Mouse (Mus musculus): ENCODE data around the gene Tmem200b. TPM values are rescaled to one million over a fixed set of nuclear protein-coding genes. Genes with fewer than 3 reads are reported as not detected.

Tmem200b gene
- polyA plus RNA-seq, 1 experiment, result not detected

GRCm38 (mm10) chr4:131888564-131888963, 33.0 kb upstream of the Tmem200b start:
- H3K9ac ChIP-seq (ENCODE audit: low read depth, poor library complexity, severe bottlenecking), result no peak overlapping the region
- TF ChIP-seq CTCF (IDR thresholded peaks at IDR 0.05; ENCODE audit: low read depth, low read length) (no peak), EP300 (IDR thresholded peaks at IDR 0.05; ENCODE audit: insufficient read depth, low read depth, low read length) (no peak), POLR2A (IDR thresholded peaks at IDR 0.05; ENCODE audit: insufficient read depth, low read length) (no peak)

DNA sequence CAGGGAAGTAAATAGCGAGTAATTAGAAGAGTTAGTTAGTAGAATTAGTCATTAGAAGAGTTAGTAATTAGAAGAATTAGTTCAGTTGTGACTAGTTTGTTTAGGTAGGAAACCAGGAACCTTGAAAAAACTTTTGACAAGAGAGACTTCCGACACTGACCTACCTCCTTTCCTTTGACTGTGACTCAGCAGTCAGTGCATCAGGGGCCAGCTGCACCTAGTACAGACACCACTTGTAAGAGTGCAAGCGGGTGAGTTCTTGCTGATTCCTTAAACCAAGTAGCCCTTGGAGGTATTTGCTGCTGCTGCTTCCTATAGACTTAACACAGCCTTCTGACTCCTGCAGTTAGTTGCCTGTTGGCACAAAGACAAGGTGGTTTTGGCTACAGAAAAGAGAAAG, 30.9 kb upstream of the Tmem200b start:
- no peak overlapping the region for H3K27ac ChIP-seq (ENCODE audit: insufficient read depth, low read length)
- H3K27me3 ChIP-seq (ENCODE audit: control insufficient read depth, insufficient read depth, low read length, poor library complexity, severe bottlenecking), result no peaks in the 10 kb centered on the region
- no peak for TF ChIP-seq CTCF (IDR thresholded peaks at IDR 0.05; ENCODE audit: low read depth, low read length)
- TF ChIP-seq EP300 (IDR thresholded peaks at IDR 0.05; ENCODE audit: insufficient read depth, low read depth, low read length), result no peak
- no peak for TF ChIP-seq POLR2A (IDR thresholded peaks at IDR 0.05; ENCODE audit: insufficient read depth, low read length)
- no peaks in the 10 kb centered on the region for H3K4me1 ChIP-seq (ENCODE audit: control insufficient read depth, insufficient read depth, low read length)
- no peaks in the 10 kb centered on the region for H3K9me3 ChIP-seq (replicated peaks; ENCODE audit: control insufficient read depth, insufficient read depth, low read length, poor library complexity, severe bottlenecking)
- H3K36me3 ChIP-seq (ENCODE audit: control insufficient read depth, insufficient read depth, low read length, poor library complexity, severe bottlenecking), result peaks cover 35% of the 10 kb centered on the region
- no peak overlapping the region for H3K4me3 ChIP-seq (ENCODE audit: low read depth, low read length)
- H3K9ac ChIP-seq (ENCODE audit: low read depth, poor library complexity, severe bottlenecking), result no peak overlapping the region

More at GRCm38 (mm10) chr4:131888564-131888963, 33.0 kb upstream of the Tmem200b start:
- no peak overlapping the region for H3K4me3 ChIP-seq (ENCODE audit: low read depth, low read length)
- no peak overlapping the region for H3K27ac ChIP-seq (ENCODE audit: insufficient read depth, low read length)
- no peaks in the 10 kb centered on the region for H3K9me3 ChIP-seq (replicated peaks; ENCODE audit: control insufficient read depth, insufficient read depth, low read length, poor library complexity, severe bottlenecking)
- no peaks in the 10 kb centered on the region for H3K4me1 ChIP-seq (ENCODE audit: control insufficient read depth, insufficient read depth, low read length)
- no peaks in the 10 kb centered on the region for H3K27me3 ChIP-seq (ENCODE audit: control insufficient read depth, insufficient read depth, low read length, poor library complexity, severe bottlenecking)
- H3K36me3 ChIP-seq (ENCODE audit: control insufficient read depth, insufficient read depth, low read length, poor library complexity, severe bottlenecking), result peaks cover 30% of the 10 kb centered on the region

DNA sequence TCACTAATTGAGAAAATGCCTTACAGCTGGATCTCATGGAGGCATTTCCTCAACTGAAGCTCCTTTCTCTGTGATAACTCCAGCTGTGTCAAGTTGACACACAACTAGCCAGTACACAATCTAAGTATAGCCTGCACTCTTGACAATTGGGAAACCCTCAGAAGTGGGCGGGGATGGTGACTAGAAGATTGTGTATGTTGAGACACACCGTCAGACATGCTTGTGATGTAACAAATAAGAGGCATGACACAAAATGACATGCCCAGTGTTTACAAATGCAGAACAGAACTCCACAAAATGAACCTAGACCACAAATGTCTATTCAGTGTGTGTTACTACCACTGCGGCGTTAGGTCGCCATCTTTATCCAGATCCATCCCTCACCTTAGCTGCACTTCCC, 24.5 kb upstream of the Tmem200b start:
- no peak overlapping the region for H3K27ac ChIP-seq (ENCODE audit: insufficient read depth, low read length)
- no peaks in the 10 kb centered on the region for H3K9me3 ChIP-seq (replicated peaks; ENCODE audit: control insufficient read depth, insufficient read depth, low read length, poor library complexity, severe bottlenecking)
- H3K27me3 ChIP-seq (ENCODE audit: control insufficient read depth, insufficient read depth, low read length, poor library complexity, severe bottlenecking), result no peaks in the 10 kb centered on the region
- no peaks in the 10 kb centered on the region for H3K4me1 ChIP-seq (ENCODE audit: control insufficient read depth, insufficient read depth, low read length)
- no peak overlapping the region for H3K9ac ChIP-seq (ENCODE audit: low read depth, poor library complexity, severe bottlenecking)
- TF ChIP-seq EP300 (IDR thresholded peaks at IDR 0.05; ENCODE audit: insufficient read depth, low read depth, low read length) (no peak), POLR2A (IDR thresholded peaks at IDR 0.05; ENCODE audit: insufficient read depth, low read length) (no peak), CTCF (IDR thresholded peaks at IDR 0.05; ENCODE audit: low read depth, low read length) (no peak)
- H3K36me3 ChIP-seq (ENCODE audit: control insufficient read depth, insufficient read depth, low read length, poor library complexity, severe bottlenecking), result peaks cover 47% of the 10 kb centered on the region
- no peak overlapping the region for H3K4me3 ChIP-seq (ENCODE audit: low read depth, low read length)

DNA sequence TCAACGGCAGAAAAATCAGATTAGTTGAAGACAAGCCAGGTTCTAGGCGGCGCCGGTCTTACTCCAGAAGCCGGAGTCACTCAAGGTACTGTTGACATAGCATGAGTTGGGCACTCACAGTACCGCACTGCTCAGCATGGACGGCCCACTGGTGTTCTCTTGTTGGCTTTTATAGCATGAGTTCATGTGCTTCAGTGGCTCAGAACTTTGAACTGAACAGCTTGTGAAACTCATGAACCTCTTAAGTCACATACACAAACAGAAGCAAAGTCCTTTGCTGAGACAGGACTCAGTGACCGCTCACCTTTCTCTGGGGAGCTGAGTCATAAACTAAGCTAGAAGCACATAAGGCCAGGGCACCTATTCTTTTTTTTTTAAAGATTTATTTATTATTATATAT, 23.8 kb upstream of the Tmem200b start:
- no peaks in the 10 kb centered on the region for H3K27me3 ChIP-seq (ENCODE audit: control insufficient read depth, insufficient read depth, low read length, poor library complexity, severe bottlenecking)
- H3K9ac ChIP-seq (ENCODE audit: low read depth, poor library complexity, severe bottlenecking), result no peak overlapping the region
- H3K27ac ChIP-seq (ENCODE audit: insufficient read depth, low read length), result no peak overlapping the region
- TF ChIP-seq CTCF (IDR thresholded peaks at IDR 0.05; ENCODE audit: low read depth, low read length), result no peak
- no peak for TF ChIP-seq EP300 (IDR thresholded peaks at IDR 0.05; ENCODE audit: insufficient read depth, low read depth, low read length)
- TF ChIP-seq POLR2A (IDR thresholded peaks at IDR 0.05; ENCODE audit: insufficient read depth, low read length), result no peak
- no peaks in the 10 kb centered on the region for H3K4me1 ChIP-seq (ENCODE audit: control insufficient read depth, insufficient read depth, low read length)
- H3K9me3 ChIP-seq (replicated peaks; ENCODE audit: control insufficient read depth, insufficient read depth, low read length, poor library complexity, severe bottlenecking), result no peaks in the 10 kb centered on the region
- H3K4me3 ChIP-seq (ENCODE audit: low read depth, low read length), result no peak overlapping the region
- H3K36me3 ChIP-seq (ENCODE audit: control insufficient read depth, insufficient read depth, low read length, poor library complexity, severe bottlenecking), result peaks cover 40% of the 10 kb centered on the region

DNA sequence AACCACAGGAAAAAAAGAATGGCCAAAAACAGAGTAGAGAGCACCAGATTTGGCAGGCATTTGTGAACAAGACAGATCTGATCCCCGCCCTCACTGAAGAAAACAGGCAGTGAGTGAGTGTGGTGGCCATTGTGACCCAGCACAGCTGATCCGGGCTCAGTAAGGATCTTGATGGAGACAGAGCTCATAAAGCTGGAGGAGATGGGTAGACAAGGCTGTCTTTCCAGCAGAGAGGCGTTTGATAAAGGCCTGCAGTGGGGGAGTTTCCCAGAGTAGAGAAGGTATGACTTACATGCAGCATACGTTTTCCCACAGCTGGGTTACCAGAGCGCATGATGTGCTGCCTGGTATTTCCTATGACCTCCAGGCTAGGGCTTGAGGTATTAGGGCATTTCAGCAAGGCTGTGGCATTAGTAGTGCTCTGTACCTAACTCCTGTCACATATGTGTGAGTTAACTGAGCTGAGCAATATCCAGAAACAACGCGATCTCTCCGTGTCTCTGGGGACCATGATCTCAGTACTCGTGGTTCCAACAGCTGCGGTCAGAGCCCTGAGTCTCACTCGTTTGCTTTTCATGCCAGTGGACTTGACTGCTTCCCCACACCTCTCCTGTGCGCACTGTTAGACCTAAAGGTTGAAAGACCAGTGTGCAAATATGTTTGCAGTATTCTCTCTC, 22.9 kb upstream of the Tmem200b start:
- no peak for TF ChIP-seq CTCF (IDR thresholded peaks at IDR 0.05; ENCODE audit: low read depth, low read length)
- no peak for TF ChIP-seq EP300 (IDR thresholded peaks at IDR 0.05; ENCODE audit: insufficient read depth, low read depth, low read length)
- TF ChIP-seq POLR2A (IDR thresholded peaks at IDR 0.05; ENCODE audit: insufficient read depth, low read length), result no peak
- no peak overlapping the region for H3K9ac ChIP-seq (ENCODE audit: low read depth, poor library complexity, severe bottlenecking)
- H3K27ac ChIP-seq (ENCODE audit: insufficient read depth, low read length), result no peak overlapping the region
- H3K27me3 ChIP-seq (ENCODE audit: control insufficient read depth, insufficient read depth, low read length, poor library complexity, severe bottlenecking), result no peaks in the 10 kb centered on the region
- no peaks in the 10 kb centered on the region for H3K4me1 ChIP-seq (ENCODE audit: control insufficient read depth, insufficient read depth, low read length)
- no peaks in the 10 kb centered on the region for H3K9me3 ChIP-seq (replicated peaks; ENCODE audit: control insufficient read depth, insufficient read depth, low read length, poor library complexity, severe bottlenecking)
- H3K4me3 ChIP-seq (ENCODE audit: low read depth, low read length), result no peak overlapping the region
- H3K36me3 ChIP-seq (ENCODE audit: control insufficient read depth, insufficient read depth, low read length, poor library complexity, severe bottlenecking), result peaks cover 33% of the 10 kb centered on the region

DNA sequence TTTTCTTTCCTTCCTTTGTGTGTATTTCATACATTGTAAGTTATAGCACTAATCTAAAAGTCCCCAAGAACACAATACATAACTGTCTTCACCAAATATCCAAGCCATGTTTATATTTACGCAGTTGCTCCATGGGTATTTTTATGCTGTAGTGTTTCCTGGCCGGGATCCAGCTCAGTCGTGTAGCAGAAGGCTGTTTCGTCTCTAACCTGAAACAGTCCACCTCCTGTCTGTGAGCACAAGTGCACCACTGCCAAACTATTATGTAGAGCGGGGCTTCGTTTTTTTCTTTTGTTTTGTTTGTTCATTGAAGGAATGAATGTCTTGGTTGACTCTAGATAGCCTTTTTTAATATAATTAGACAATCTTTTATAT, 22.4 kb upstream of the Tmem200b start:
- H3K4me3 ChIP-seq (ENCODE audit: low read depth, low read length), result no peak overlapping the region
- no peaks in the 10 kb centered on the region for H3K27me3 ChIP-seq (ENCODE audit: control insufficient read depth, insufficient read depth, low read length, poor library complexity, severe bottlenecking)
- no peaks in the 10 kb centered on the region for H3K4me1 ChIP-seq (ENCODE audit: control insufficient read depth, insufficient read depth, low read length)
- no peak overlapping the region for H3K27ac ChIP-seq (ENCODE audit: insufficient read depth, low read length)
- TF ChIP-seq EP300 (IDR thresholded peaks at IDR 0.05; ENCODE audit: insufficient read depth, low read depth, low read length), result no peak
- no peak for TF ChIP-seq POLR2A (IDR thresholded peaks at IDR 0.05; ENCODE audit: insufficient read depth, low read length)
- no peak for TF ChIP-seq CTCF (IDR thresholded peaks at IDR 0.05; ENCODE audit: low read depth, low read length)
- peaks cover 28% of the 10 kb centered on the region for H3K36me3 ChIP-seq (ENCODE audit: control insufficient read depth, insufficient read depth, low read length, poor library complexity, severe bottlenecking)
- no peaks in the 10 kb centered on the region for H3K9me3 ChIP-seq (replicated peaks; ENCODE audit: control insufficient read depth, insufficient read depth, low read length, poor library complexity, severe bottlenecking)
- no peak overlapping the region for H3K9ac ChIP-seq (ENCODE audit: low read depth, poor library complexity, severe bottlenecking)
